In the genomic region with DNA sequence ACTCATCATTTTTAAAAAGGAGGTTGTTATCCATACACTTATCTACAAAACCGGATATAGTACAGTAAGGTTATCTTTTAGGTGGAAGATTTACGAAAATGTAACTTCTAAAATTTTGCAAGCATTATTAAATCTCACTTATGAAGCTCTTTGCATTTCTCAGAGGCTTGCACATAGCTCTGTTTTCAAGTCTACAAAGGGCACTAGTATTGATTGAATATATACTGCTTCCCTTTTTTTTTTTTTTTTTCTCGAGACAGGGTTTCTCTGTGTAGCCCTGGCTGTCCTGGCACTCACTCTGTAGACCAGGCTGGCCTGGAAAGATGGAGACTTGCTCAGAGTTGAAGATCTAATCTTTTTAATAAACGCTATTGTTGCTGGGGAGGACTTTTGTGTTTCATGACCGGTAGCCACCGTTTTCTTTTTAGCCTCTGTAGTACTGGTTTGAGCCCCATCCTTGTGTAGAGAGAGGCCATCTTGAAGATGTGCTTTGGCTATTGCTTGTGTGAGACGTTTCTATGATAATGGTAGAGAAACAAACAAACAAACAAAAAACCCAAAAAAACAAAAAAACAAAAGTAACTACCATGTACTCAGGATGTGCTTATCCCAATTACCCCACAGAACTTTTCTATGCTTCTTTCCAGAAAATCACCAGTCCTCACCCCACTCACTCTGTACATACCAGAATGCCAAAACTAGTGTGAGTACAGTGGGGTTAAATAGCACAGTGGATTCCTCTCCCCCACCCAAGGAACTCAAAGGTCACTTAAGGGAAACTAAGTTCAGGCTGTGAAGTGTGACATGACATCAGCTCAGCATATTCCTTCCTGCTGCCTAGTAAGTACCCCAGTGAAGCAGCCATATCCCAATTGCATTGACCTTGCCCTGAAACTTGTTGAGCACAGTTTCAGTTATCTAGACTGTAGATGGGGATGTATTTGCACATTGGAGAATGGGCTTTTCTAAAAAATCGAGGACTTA, we compare ENCODE assay signal across 1 mouse cellular context.
TF ChIP-seq lines count a peak whose summit lies in the region.

No protein-coding gene starts in this region.

TF ChIP-seq in CH12.LX, 34 proteins besides CTCF, POLR2A, EP300 and RAD21 (continued from another document):
- TF ChIP-seq ZMIZ1 (IDR thresholded peaks at IDR 0.05; ENCODE audit: low read depth, low read length) = no peak
